Mouse (Mus musculus) erythroblast, adult 5-6 weeks (primary cell): ENCODE measurements at regions not wholly inside any gene's neighbourhood (a gene's known extent, or its start where the extent isn't known, plus 50 kb on each side); places are given as distances from the start of the nearest gene placed in this dataset.

Experiments
- ATAC-seq: replicated peaks from 2 replicates; pipeline ENCODE4 v1.8.0; 2016; ENCODE audit warnings: moderate number of reproducible peaks, mild to moderate bottlenecking, moderate TSS enrichment, inconsistent platforms; ENCODE audit not compliant: poor library complexity, low FRiP score, severe bottlenecking

DNA sequence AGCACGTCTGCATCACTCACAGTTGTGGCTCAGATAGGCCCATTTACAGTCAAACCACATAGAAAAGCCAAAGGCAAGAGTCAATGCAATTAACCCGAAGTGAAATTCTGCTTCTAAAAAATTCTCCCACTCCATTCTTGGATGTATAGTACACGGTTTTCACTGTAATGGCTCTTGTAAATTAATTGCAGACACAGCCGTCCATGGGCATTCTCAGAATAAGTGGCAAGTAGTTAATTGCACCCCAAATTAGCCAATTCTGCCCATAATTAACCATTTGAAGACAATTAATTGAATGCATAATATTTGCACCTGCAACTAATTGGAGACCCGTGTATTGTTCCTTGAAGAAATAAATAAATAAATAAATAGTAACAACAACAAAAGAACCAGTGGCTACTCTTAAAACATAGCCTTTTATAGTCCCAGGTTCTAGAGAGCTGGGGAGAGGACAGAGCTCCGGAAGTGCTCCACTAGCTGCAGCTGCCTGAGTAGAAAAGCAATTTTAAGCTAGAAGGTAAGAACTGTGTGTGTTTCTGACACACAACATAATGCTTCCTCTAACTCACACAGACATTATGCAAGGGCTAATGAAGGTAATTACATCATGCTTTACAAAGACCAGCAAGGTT, 266.2 kb downstream of the Sox11 start:
- ATAC-seq: no peak

DNA sequence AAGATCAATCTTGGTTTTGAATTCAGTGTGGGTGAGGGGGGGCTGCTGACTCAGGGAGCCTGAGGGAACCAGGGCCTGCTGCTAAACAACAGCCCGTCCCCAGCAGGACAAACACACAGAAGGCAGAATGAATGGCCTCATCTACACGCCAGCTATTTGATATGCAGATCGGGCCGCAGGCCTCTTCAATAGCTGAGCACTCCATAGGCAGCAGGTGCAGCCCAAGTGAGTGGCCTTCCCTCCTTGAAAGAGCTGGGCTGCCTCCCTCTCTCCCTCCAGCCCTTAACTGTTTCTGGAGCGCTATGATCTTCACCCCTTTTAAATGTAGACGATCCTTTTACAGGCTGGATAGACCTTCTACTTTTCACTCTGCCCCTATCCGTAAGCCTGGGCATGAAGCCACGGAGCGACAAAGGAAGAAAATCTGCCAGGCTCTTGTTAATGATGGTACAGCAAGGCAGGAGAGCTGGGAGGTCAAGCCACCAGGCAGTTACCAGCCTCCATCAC, 277.3 kb downstream of the Sox11 start:
- ATAC-seq: no peak

DNA sequence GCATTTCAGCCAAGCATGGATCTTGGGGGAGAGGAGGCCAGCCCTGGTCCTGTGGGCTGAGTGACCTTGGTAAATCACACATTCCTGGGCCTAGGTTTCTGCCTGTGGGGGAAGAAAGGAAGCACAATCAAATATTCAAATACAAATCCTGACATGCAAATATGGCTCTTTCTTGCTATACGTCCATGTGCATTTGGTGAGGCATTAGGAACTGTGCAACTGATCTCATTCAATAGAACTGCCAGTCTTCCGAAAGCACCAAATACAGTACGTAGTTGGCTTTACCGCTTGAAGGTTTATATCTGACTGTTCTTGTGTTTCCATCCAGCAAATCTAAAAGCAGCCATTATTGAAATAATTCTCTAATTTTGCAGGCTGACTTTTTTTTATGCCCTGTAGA, 278.9 kb downstream of the Sox11 start:
- no peak for ATAC-seq

DNA sequence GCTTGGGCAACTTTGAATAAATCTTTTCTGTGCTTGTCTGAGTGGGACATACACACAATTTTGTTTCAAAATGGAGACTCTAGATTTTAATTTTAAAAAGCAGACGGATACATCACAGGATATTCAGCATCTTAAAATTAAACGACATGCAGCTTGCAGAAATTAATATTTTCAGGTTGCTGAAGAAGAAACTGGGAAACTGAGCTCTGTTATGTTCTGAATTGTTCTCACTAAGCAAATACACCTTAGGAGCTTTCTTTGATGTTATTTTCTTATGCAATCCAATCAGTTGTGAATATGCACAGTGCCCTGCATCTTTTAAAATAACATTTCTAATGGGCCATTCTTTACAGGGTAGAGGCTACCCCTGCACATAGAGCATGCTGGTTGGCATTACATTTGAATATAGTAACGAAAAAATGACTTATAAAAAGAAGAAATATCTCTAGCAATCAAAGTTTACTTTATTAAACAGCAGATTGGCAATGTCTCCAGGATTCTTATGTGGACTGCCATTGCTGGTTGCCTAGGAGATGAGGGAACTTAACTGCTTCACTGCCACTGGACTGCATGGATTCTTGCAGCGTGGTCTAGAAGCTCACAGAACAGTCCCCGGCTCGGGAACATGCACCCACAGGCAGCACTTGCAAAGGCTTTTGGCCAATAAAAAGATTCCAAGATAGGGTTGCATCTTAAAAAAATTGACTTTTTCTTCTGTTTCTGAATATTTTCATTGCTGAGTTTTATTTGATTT, 279.7 kb downstream of the Sox11 start:
- no peak for ATAC-seq

DNA sequence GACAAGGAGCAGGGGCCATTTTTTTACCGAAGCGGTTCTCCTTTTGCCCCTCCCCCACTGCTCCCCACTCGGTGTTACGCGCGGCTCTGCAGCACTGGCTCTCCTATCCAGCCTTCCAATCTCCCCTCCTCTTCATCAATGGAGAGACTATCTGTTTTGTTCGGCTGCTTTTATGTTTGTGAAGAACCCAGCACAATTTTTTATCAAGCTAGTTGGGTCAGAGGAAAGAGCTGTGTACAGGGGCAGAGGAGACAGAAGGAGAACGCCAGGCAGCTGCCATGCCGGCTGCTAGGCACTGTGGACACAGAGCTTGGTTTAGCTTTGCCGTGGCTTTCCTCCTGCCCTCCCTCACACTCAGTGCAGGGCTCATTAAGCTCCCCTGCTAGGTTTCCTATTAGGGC, 280.3 kb downstream of the Sox11 start:
- no peak for ATAC-seq

DNA sequence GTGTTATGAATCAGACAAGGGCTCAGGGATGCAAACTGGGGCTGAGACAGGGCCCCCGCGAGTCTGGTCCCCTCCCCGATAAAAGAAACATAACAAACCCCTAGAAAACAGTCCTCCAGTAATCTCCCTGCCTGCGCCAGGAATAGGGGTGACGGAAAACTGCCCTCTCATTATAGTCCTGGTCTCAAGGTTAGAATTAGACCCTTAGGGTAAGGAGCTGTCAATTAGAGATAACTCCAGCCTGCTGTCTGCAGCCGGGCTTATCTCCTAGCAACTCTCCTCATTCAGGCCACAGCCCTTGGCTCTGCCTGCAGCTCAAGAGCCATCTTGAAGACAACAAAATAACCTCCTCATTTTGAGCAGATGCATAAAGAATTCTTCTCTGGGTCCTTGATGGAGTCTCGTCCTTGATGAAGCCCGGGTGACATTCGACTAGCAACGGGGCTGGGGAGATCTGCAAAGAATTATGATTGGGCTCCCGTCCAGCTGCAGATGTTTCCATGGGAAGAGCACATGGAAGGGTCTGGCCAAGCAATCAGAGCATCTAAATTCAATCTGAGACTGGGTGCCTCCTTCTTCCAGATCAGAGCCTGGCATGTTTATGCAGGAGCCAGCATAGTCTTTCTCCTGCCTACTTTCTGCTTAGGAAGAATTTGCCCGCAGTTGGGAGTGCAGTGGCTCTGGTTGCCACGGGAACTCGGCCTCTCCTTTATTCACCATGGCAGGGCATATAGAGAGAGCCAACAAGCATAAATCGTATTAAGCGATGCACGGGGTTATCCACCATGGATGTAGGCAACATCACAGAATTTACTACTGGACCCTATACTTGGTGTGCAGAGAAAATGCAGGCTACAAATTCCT, 281.2 kb downstream of the Sox11 start:
- no peak for ATAC-seq

DNA sequence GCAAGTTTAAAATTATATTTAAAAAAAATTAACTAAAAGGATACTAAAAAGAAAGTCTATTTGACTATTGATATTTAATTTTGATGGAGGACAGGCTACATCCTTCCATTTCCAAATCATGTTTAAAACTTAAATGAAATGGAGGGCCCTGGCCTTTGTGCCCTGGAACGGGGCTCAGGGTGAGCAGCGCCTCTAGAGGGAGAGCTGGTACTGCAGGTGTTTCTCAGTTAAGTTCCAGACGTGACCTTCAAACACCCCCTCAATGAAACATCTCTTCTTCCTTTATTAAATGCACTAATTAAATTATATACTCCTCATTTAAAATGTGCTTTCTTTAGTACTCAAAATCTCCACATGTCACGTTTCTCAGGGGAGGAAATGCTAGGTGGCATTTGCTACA, 282.5 kb downstream of the Sox11 start:
- no peak for ATAC-seq

DNA sequence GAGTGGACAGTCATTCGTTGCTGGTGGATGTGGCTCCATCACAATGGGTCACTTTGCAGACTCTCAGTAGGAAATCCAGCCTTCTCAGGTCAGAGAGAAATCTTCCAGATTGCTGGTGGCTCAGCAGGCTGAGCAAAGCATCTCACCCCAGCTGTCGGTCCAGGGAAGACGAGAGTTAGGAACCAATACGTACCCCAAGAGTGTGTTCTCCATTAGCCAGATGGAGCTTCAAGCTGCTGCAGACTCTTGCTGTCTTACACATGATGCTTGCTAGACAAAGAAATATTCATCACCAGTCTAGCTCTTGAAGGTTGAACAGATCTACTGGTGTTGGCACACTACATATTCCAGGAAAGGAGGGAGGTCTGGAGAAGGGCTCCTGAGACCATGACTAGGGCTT, 288.0 kb downstream of the Sox11 start:
- no peak for ATAC-seq

DNA sequence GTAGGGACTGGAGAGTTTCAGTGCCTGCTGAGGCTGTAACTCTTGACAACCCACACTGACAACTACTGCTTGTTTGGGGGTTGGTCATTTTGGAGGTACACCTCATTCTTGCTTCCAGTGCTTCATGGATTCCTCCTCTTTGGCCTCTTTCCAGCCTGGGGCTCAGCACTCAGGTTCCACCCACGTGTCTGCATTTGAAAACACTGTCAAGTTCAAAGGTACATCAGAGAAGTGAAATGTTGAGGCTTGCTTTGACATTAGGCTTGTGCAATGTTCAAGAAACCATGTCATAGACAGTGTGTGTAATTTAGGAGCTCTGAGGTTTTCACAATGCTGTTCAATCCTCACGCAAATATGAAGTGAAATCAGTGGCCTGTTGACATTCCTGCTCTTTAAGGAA, 304.5 kb downstream of the Sox11 start:
- no peak for ATAC-seq

DNA sequence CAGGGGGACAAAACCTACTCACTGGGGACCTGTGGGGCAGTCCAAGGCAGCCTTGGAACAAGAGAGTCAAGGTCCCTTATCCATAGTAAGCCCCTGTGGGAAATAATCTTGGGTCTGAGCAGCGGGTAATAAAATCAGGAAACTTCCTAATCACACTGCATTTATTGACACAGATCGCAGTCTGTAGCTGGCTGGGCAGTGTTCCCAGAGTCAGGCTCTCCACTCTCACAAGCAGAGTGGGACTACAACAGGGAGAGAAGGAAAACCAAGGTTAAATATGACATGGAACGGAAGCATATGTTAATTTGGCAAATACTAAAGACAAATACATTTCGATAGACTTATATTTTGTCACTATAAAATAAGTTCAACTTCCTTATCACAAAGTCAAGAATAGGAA, 322.6 kb downstream of the Sox11 start:
- no peak for ATAC-seq

DNA sequence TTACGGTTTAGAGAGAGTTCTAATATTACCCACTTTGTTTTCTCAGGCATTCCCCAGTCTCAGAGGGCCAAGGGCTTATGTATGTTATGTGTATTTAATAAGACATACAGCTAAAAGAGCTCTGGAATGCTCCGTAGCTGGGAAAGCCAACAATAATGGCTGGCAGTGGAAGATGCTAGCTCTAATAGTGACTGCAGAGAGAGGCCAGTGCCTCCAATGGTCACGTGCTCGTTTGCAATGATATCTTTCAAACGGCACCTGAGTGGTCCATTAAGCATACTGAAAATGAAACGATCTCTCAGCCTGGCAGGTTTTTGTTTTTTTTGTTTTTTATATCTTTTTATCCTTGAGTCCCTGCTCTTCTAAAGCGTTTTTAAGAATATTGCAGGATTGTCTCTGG, 324.0 kb downstream of the Sox11 start:
- ATAC-seq: no peak

DNA sequence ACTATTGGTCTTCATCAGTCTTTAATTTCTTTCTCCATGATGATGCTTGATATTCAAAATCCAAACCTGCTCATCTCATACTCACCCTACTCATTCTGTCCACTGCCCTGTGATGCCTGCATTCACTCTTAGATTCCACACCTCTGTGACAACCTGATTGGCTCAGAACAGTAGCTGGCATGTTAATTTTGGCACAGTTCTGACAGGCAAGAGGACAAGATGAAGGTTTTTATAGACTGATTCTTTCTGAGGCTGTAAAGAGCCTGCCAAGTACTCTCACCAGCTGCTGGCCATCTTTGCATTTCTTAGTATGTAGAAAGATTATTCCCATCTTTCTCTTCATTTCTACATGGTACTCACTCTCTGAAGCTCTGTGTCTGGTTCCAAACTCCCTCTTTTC, 343.1 kb downstream of the Sox11 start:
- no peak for ATAC-seq

DNA sequence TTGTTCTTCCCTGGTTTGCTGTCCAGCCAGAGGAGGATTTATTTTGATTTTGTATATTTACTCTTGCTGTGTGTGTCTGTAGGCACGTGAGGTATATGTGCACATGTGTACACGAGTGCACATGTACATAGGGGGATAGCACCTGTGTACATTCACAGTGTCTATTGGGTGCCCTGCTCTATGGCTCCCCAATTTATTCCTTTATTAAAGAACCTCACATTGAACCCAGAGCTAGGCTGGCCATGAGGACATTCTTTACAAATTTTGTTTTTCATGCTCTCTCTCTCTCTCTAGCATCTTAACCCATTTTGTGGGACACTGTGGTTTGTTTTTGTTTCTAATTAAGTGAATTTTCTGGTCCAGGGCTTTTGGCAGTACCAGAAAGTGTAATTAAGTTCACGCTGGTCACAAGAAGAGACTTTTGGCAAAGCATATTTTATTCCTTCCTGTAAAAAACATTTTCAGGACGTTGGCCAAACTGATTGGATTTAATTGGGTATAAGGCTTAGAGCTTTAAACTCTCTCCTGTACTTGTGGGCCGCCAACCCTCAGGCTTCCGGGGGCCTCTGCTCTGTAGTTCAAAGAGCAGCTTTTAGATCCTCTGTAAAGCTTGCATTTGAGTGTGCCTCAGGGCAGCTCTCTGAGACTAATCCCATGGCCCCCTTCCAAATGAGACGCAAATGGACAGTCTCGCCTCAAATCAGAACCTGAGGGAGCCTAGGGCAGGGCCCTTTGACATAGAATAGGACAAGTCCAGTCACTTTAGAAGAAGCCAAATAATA, 365.9 kb downstream of the Sox11 start:
- no peak for ATAC-seq

DNA sequence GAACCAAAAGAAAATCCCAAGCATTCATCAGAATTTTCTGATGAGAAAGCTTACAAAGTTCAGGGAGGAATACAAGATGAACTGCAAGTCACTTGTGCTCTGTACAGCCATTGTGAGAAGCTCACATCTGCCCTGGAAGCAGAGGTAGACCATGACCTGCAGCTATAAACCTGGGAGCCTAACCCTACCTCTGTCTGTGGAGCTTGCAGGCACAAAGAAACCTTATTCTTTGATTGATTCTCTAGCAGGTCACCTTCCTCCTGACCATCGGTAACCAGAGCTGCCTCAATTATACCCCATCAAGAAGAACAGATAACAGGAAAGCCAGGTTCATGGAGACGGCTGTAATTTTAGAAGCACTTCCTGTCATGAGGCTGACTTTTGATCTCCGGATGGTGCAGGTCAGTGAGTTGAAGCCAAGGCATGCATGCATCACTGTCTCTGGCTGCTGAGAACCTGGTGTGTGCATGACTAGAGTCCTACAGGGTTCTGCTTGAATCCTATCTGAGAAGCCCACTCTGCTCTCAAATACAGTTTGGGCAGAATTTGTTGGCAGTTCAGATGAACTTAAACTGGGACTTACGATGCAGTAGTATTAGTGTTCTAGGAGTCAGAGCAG, 369.8 kb downstream of the Sox11 start:
- no peak for ATAC-seq

DNA sequence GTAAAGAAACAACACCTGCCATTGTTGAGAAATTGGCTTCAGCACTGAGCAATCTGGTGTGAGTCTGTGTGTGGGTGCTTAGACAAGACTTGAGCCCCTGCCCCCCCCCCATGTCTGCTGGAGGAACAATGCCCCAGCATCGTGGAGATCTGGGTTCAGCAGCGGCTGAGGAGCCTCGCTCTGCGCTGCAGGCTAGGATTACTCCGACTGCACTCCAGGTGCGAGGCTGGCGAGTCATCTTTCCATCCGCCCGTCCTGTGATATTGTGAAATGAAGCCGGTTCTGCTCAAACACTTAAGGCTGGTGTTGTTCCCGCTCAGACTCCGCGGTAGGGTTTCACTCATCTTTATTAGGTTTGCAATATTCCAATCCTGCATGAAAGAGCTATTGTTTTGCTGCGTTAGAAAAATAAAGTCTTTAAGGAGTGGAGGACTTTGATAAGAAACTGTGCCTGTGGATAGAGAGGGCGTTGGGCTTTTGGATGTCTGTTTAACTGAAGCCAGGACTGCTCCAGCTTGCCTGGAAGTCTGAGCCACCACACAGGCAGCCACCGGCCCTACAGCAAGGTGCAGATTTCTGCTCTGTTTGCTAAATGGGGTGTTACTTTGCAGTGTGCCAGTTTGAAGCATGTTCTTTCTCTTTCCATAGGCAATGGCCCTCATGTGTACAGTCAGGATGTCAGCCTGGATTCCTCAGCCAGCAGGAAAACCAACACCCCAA, 375.2 kb downstream of the Sox11 start:
- ATAC-seq: no peak

DNA sequence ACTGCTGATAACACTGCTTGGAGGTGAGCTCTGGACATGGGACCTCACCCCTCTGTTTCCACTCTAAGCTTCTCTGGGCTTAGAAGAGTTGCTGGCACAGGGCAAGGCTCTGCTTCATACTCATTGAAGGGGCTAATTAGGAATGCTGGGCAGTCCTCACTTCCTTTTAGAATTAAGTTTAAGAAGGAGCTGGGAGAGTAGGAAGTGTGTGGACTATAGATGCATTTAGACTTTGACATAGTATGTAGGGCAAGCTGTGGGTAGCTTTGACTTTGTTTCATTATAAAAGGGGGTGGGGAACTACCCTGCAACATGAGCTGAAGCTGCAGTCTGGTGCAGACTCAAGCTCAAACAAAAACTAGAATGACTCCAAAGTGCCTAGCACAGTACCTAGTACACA, 378.5 kb downstream of the Sox11 start:
- ATAC-seq: no peak

DNA sequence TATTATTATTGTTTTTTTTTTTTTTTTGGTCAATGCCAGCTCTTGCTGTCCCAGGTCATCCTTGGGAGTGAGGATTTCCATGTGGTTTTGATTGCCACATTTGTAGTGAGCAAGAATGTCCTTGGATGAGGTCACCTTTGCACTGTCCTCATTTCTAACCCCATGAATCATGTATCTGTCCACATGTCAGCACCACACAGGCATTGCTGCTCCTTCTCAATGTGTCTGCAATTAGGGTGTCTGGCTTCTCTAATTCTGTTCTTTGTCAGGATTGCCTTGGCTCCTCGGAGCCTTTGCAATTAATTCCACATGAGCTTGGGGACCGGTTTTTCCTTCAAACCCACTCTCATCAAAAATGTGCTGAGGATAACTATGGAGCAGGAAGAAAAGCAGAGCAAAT, 402.5 kb downstream of the Sox11 start:
- ATAC-seq: no peak

DNA sequence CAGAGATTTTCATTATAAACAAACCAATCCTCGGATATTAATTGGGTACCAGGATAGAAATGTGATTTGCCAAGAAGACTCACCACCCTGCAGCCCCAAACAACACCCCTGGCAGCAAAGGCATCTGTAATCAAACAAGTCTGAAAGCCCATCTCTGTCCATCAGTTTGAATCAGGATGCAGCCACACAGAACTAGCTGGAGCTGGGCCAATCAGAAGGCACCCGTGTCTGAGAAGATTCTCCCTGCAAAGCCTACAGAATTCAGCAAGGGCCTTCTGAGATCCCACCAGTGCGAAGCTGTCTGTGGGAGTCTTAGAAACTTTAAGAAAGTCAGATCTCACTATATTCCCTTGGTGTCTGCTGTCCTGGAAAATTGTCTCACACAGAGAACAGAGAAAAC, 404.5 kb downstream of the Sox11 start:
- ATAC-seq: no peak
